Mouse (Mus musculus) urinary bladder, postnatal 14 days (tissue): Measurements from ENCODE around the gene Gcnt1.

Source experiments
- DNase-seq: peaks from one replicate; pipeline ENCODE4 v3.0.0; 2021; ENCODE audit warnings: low spot score

Gcnt1 gene

DNA sequence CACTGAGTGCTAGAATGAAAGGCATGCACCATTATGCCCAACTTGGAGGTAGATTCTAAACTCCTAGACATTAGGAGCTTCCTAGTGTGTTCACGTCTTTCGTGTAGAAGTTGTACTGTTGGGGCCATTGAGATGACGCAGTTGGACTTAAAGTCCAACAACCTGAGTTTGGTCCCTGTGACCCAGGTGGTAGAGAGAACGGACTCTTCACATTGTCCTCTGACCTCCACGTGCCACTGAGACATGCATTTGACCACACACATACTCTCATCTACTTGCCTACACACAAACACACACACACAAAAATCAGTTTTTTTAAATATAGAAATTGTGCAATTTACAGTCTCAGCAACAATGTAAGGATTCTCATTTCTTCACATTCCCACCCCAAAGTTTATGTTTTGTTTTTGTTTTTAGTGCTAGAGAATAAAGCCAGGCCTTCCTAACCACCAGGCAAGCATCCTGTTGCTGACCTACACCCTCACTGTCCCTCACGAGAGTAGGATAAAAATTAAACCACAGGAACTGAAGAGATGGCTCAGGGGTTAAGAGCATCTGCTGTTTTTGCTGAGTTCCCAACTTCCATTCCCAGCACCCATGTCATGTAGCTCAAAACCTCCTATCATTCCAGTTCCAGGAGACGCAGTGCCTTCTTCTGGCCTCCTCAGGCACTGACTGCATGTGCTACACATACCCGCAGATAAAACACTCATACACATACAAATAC lies 6.1 kb downstream of the Gcnt1 start:
- DNase-seq, result no peak

DNA sequence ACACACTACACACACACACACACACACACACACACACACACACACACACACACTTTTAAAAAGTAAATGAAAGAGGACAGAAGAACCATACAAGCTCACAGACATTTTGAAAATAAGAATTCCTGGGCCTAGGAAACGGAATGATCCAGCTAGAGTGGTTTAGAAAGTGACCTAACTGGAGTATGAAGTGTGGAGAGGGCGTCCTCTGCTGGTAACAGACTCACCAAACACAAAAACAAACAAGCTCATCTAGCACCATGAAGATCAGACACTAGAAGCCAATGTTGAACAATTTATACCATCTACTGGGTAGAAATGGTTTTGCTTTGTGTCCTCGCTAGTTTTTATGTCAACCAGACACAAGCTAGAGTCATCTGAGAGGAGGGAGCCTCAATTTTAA lies 7.9 kb downstream of the Gcnt1 start:
- peak; percentile 56 for DNase-seq

DNA sequence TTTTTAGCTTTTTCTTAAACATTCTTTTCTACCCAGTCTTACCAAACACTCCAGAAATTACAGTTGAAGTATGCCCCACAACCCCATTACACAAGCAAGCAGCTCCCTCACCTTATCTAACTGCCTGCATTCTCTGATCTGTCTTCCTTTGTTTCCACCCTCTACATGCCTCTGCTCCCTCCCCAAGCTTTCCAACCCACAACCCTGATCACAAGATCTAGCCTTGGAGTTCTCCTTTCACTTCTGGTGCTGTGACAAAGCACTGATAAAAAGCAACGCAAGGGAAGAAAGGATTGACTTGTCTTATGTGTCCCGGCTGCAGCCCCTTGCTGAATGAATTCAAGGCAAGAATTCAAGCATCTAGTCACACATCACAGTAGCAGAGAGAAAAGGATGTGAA lies 11.5 kb downstream of the Gcnt1 start:
- no peak for DNase-seq

DNA sequence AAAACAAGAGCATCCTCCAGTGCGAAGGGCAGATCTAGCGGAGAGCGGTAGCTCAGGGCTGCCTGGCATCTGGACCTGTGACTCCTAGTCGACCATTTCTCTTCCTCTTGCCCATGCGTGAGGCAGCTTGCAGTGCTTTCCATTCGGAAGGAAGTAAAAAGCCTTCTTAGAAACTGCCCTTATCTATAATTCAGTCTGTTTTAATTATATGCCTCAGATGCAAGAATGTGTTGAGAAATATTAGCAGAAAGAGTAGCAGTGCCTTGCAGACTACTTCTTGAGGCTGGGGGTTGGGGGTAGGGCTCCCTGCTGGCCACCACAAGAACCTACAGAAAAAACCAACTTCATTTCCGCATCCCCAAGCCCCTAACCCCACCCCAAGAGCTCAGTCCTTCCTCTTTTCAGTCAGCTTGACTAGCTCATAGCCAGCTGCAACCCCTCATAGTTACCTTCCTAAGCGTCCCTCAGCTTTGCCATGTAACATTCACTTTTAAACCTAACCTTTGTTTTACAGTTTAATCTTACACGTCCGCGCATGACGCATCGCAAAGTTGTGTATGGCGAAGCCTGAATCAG lies 13.2 kb downstream of the Gcnt1 start:
- DNase-seq, result no peak

DNA sequence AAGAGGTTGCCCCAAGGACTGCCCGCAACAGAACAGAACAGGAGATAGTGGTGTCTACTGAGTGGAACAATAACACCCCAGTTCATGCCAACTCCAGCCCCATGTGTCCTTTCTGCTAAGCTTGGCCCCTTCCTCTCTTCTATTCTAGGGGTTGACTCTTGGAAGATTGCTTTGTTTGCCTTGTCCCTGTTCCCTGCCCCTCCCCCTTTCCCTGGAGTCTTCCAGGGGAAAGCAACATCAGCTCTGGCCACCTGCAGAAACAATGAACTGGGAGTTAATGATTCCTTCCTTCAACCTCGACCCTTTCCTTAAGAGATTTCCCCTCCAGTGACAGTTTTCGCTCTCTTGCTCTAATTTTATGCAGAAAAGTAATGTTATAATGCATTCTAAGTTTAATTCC lies 15.3 kb downstream of the Gcnt1 start:
- no peak for DNase-seq

DNA sequence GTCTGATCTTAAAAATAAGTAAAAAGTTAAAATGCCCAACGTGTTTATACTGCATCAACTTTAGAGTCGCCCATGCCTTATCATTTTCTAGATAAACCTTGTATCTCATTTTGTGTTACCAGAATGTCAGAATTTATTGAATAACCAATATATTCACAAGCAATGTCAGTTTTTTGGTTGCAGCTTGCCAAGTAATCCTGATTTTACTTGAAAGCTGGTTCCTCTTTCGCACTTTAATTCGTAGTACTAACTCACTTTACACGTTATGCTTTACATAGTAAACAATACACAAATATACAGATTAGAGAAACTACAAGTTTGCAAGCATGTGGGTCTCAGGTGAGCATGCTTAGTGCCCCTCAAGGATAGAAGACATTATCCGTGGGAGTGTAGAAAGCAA lies 15.7 kb downstream of the Gcnt1 start:
- no peak for DNase-seq

DNA sequence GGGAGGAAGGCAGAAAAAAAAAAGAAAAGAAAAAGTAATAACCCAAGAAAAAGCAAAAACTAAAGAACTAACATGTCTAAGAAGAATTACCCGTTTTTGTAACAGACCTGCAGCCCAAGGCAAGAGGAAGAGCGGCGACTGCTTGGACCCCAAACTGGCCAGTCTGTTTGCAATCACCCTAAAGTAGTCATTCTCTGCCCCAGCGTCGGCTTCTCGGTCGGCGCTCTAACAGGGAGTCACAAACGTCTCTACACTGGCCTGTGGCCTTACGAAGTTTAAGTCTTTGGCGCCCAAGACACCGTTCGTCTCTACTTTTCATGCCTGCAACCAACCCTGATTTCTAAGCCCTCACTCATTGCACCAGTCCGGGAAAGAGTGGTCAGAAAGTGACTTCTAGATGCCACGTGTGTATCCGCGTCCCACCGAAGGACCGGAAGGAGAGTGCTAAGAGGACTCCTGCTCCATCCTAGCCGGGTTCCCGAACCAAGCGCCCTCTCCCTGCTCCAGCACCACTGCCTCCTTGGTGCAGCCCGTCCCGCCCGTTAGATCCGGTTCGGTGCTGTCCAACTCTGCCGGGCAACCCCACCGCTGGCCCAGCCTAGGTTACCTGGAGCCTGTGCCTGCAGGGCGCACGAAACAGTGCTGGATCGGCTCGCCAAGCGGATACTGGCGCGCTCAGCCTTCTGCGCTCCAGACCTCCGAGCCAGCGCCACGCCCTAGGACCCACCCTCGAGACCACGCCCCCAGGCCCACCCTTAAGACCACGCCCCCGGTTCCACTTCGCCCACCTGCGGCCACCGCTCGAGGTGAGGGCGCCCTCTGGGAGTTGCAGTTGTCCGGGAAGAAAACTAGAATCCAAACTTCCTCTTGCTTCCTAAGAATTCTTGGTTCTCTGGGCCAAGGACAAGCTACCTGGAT lies 16.4 kb downstream of the Gcnt1 start:
- peak; percentile 88 for DNase-seq

DNA sequence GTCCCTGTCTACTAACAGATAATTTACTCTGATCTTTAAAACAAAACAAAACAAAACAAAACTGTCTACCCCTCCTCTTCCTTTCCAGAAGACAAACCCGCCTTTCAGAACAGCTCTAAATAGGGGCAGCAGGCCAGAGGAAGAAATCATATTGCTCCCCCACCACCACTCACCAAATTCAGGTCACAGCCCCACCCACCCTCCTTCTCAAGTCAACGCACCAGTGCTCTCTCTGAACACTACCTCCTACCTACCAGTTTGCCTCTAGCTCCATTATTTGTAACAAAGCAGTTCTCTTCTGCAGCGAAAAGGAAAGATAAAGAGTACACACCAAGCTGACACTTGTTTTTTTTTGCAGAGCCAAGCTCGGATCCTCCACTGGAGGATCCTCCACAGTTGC lies 17.3 kb downstream of the Gcnt1 start:
- no peak for DNase-seq

DNA sequence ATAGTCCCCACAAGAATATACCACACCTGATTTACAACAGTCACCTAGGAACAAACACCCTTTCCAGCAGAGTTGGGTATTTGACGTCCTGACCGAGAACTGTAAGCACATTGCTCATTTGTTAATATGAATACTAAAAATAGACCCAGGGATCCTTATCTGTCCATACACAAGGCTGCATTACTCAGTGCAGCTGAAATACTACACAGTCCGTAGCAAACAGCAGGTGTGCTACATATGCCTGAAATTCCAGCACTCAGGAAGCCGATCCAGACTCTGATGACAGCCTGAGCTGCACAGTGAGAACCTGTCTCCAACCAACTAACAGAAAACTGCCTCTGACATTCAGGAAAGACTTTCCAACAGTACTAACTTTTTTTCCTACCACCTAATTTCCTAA lies 17.8 kb downstream of the Gcnt1 start:
- no peak for DNase-seq

DNA sequence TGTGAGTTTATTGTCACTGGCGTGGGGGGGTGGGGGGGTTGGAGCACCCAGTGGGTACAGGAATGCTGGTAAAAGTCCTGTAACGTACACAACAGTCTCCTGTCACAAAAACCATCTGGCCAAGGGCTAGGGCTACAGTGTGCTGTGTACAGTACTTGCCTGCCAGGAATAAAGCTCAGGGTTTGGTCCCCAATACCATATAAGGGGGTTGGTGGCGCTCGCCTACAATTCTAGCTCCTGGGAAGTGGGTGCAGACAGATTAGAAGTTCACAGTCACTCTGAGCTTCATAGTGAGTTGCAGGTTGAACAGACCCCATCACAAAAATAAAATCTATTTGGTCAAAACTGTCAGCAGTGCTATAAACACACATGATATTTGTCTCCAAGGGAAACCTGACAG lies 18.3 kb downstream of the Gcnt1 start:
- DNase-seq, result no peak

DNA sequence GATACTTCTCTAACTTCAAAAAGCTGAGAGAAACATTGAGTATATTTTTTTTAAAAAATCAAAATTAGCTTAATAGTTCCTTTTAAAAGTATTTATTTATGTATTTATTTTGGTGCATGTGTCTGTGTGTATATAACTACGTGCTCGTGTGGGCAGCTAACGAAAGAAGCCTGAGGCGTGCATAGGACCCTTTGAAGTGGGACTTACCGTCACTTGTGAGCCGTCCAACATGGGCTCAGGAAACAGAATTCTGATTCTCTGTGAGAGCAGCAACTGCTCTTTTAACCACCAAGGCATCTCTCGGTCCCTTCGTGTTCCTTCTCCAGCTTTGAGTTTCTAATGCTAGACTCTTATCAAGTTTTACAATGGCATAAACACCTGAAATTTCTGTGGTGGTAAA lies 18.9 kb downstream of the Gcnt1 start:
- DNase-seq, result no peak

DNA sequence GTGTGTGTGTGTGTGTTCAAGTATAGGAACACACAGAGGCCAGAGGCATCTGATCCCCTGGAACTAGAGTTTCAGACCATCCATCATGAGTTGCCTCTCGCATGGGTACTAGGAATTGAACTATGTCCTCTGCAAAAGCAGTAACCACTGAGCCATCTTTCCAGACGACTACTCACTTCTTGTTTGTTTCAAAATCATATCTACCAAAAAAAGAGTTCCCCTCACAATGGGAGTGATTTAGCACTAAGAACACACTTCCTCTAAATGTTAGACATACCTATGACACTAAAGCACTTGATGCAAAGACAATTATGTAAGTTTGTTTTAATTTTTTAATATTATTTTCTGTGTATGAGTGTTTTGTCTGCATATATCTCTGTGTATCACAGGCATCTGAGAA lies 24.8 kb downstream of the Gcnt1 start:
- DNase-seq, result no peak

DNA sequence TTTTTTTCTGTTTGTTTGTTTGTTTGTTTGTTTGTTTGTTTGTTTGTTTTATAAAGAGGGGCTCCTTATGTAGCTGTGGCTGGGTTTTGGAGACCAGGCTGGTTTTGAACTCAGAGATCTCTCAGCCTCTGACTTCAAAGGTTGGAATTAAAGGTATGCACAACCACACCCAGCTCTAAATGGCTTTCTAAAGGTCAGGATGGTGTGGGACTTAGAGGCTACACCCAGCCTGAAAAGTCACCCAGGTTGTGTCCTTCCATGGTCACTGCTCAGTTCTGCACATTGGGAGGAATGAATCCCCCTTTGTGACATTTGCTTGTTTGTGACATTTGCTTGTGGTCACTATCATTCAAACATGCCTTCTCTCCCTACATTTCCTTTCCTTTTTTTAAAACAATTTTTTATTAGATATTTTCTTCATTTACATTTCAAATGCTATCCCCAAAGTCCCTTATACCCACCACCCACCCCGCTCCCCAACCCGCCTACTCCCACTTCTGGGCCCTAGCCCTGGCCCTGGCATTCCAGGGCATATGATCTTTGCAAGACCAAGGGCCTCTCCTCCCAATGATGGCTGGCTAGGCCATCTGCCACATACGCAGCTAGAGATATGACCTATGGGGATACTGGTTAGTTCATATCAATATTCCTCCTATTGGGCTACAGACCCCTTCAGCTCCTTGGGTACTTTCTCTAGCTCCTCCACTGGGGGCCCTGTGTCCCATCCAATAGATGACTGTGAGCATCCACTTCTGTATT lies 25.7 kb downstream of the Gcnt1 start:
- no peak for DNase-seq

DNA sequence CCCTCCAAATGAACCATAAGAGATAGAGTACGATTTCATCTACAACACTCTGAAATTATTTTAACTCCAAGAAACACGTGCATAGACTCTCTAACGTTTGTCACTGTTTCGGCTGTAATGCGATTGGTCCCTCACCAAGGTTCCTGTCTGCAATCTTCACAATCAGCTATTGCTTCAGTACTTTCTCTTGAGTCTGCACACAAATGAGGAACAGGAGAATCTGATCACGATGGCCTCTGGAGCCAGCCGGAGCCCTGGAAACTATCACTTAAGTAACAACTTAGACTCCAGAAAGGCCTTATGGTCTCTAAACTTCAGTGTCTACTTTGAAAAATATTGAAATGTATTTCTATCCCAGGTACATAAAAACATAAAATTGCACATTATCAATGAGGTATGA lies 27.8 kb downstream of the Gcnt1 start:
- DNase-seq, result no peak

DNA sequence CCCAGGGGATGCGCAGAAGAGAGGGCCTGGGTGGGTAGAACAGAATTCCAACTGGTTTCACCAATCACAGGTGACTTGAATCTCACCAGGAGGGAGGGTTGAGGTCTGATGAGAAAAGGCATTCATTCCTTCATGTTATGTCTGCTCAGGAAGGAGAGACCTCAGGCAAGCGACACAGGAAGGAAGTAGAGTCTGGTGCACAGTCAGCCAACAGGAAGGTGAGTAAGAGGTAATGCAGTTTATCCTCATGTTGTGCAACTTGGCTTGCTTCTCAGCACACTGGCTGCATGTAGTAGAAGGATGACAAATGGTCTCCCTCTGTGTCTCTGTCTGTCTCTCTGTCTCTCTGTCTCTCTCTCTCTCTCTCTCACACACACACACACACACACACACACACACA lies 33.1 kb downstream of the Gcnt1 start:
- DNase-seq, result no peak

DNA sequence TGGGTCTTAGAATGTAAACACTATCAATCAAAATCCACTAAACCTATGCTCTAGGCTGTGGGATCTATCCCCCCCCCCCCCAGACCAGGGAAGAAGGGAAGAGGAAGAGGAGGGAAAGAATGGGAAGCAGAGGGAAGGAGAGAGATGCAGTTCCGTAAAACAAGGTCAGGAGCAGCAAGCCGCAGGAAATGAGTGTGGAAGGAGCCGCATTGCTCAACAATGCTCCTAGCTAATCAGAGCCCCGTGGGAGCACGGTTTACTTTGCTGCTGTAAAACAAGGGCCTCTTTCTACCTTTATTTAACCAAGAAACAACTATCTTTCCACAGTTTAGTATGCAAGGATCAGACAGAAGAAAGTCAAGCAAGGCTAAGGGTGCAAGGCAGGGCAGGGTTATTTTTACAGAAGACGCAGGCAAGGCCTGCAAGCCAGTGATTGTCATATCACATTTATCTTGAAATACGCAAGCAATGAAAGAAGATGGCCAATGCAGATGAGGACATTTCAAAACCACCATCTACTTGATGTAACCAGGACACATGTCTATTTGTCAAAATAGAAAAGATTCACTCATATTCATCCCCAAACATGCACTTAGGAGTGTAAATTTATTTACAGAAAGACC lies 35.5 kb downstream of the Gcnt1 start:
- no peak for DNase-seq

DNA sequence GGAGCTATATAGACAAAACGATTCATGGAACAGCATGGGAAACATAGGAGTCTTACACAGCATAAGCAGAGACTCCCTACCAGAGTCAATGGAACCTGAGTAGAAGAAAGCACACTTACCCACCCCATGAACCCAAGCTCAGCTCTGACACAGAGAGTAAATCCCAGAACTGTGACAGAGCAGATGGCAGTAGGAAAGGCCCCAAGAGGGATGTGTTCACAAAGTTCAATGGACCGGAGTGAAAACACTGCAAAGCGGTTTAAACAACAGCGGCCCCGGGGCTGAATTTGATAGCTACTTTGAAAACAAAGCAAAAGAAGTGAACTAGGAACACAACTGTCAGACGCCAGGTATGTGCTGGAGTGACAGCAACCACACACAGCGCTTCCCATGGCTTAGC lies 36.0 kb downstream of the Gcnt1 start:
- no peak for DNase-seq

DNA sequence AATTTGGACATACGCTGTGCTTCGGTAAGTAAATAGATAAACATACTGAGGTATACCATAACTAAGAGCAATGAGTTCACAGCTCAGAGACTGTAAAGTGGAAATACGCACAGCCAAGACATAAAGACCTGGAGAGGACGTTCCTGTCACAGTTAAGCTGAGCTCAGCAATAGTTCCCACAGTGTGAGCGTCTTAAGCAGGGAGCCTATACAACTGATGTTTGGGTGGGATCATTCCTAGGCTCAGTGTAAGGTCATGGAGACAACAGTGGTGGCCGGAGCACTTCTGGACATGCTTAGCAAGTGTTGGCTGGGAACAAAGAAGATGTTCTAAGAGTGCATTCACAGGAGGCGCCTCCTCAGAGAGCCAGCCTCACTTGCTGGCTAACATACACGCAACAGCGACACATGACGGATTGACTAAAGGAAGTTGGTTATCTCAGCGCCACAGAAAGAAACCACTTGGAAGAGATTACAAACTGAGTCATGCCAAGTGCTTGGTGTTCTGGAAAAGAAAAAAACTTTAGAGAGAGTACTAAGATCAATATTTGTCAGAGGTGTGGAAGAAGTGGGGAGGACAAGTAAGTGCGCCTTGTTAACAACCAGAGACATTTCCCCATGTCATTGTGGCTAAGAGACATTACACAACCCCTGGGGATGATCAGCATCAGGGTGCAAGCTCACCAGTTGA lies 37.9 kb downstream of the Gcnt1 start:
- no peak for DNase-seq

DNA sequence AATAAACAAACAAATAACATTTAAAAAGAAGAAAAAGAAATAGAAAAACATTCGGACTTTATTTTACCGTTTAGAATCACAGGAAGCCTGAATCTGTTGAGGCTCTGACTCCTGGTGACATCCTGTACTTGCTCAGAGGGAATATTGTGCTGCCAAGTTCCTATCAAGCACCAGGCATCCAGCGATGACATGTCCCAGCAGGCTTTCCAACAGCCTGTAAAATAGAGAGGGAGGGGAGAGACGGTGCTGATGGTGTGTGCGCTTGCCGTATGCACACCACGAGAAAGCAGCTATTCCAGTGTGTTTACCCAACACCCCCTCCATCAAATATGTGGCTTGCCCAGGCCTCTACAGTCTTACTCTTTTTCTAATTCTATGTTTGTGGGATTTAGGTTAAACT lies 39.6 kb downstream of the Gcnt1 start:
- peak; percentile 44 for DNase-seq

DNA sequence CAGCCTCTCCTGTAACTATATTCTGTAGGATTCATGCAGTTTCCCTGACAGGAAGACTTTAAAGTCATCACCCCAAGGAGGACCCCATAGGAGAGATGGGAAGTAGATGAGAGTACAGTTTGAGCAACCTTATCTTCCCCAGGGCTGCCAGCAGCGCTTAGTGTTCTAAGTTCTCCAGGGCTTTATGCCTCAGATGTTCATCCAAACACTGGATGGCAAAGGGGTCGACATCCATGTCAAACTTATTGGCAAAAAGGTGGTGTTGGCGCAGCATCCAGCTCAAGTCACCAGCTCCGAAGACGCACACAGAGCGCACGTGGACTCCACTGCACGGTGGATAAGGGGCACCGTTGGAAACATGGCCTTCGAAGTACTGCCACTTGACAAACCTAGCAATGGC lies 43.7 kb downstream of the Gcnt1 start:
- no peak for DNase-seq

DNA sequence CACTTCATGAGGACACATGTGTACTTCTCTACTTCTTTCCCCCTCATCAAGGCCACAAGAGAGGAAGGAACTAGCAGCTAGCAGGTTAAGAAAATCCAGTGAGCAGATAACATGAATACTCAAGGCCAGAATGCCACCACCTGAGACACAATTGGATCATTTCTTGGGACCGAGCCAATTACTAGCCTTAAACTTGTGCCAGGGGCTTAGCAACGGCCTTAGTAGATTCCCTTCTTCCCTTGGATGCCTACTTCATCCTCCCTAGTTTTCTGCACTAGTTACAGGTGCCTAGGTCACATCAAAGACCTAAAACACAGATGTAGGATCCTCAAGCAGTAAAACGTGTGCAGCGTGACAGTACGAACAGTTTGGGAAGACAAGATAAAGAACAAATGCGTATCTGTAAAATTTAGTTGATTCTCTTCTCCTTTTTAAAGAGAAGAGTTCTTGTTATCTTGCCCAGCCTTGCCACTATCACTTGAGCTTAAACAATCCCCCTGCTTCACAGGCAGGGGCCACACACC lies 44.7 kb downstream of the Gcnt1 start:
- DNase-seq, result no peak
